Mouse (Mus musculus) CH12.LX (cell line): ENCODE measurements around the gene 6030445D17Rik. TPM values are rescaled to one million over a fixed set of nuclear protein-coding genes. Genes with fewer than 3 reads are reported as not detected.

ENCODE experiments used
- DNase-seq: peaks from one replicate; pipeline ENCODE4 v3.0.0-alpha.2; 2013; ENCODE audit errors: extremely low read depth
- H3K27ac ChIP-seq: 2 replicates; pipeline ENCODE4 v1.5.1; 2012; ENCODE audit warnings: low read depth, mild to moderate bottlenecking, control low read depth, moderate library complexity; ENCODE audit not compliant: insufficient read depth
- H3K27me3 ChIP-seq: replicated peaks from 2 replicates; pipeline ENCODE3; 2012; ENCODE audit warnings: inconsistent platforms
- H3K36me3 ChIP-seq, 2 experiments: replicated peaks in 1 of 2; 2 replicates each; pipeline versions ENCODE3 to v1.6.1; 2012; ENCODE audit warnings: inconsistent platforms in 1 of 2, low read length in 1 of 2, mild to moderate bottlenecking in 1 of 2, mixed read lengths in 1 of 2, moderate library complexity in 1 of 2; ENCODE audit not compliant: control insufficient read depth in 1 of 2, insufficient read depth in 1 of 2
- H3K4me1 ChIP-seq, 2 experiments: 2 replicates each; pipeline ENCODE4 v1.6.1; 2012; ENCODE audit warnings: inconsistent platforms in 1 of 2, moderate library complexity in 1 of 2; ENCODE audit not compliant: insufficient read depth in 2 of 2, control insufficient read depth in 1 of 2
- H3K4me2 ChIP-seq: 2 replicates; pipeline ENCODE4 v1.6.1; 2012; ENCODE audit warnings: low read depth, mild to moderate bottlenecking, control low read depth; ENCODE audit not compliant: poor library complexity, insufficient read depth, severe bottlenecking
- H3K4me3 ChIP-seq, 3 experiments: fragments of 150-350 bp in 1 of 3; sonication (generic) in 1 of 3; replicated peaks in 1 of 3; 2 replicates each; pipeline versions ENCODE3 to v1.5.1; 2011 to 2012; ENCODE audit warnings: low read depth in 2 of 3, low read length in 2 of 3, mild to moderate bottlenecking in 2 of 3, moderate library complexity in 2 of 3, control low read depth in 1 of 3, improper control_type of control experiment in 1 of 3, inconsistent platforms in 1 of 3, mixed read lengths in 1 of 3; ENCODE audit not compliant: poor library complexity in 1 of 3
- H3K79me2 ChIP-seq: replicated peaks from 2 replicates; pipeline ENCODE4 v1.6.1; 2012; ENCODE audit warnings: mild to moderate bottlenecking, moderate library complexity; ENCODE audit not compliant: control insufficient read depth, poor library complexity, insufficient read depth, severe bottlenecking; ENCODE audit errors: extremely low read depth
- H3K9ac ChIP-seq: 2 replicates; pipeline ENCODE4 v1.6.1; 2012; ENCODE audit warnings: low read depth, mild to moderate bottlenecking, control low read depth, moderate library complexity; ENCODE audit not compliant: insufficient read depth
- H3K9me3 ChIP-seq: replicated peaks from 2 replicates; pipeline ENCODE3; 2012; ENCODE audit warnings: low read length, inconsistent platforms, mixed read lengths
- BHLHE40 ChIP-seq: IDR thresholded peaks from 2 replicates; pipeline ENCODE4 v1.6.1; 2011; ENCODE audit warnings: mild to moderate bottlenecking, low read depth, low read length, improper control_type of control experiment
- CHD1 ChIP-seq: IDR thresholded peaks from 2 replicates; pipeline ENCODE4 v1.6.1; 2012; ENCODE audit warnings: low read depth, low read length, improper control_type of control experiment, inconsistent platforms
- CHD2 ChIP-seq: IDR thresholded peaks from 2 replicates; pipeline ENCODE4 v1.6.1; 2011; ENCODE audit warnings: low read length, improper control_type of control experiment
- CTCF ChIP-seq, 2 experiments: IDR thresholded peaks in 1 of 2; conservative IDR thresholded peaks in 1 of 2; 2 replicates each; pipeline ENCODE4 v1.5.1; 2011 to 2012; ENCODE audit warnings: low read depth in 2 of 2, low read length in 2 of 2, improper control_type of control experiment in 1 of 2, inconsistent platforms in 1 of 2, mild to moderate bottlenecking in 1 of 2, moderate library complexity in 1 of 2
- E2F4 ChIP-seq: IDR thresholded peaks from 2 replicates; pipeline ENCODE4 v1.6.1; 2011; ENCODE audit warnings: low read depth, low read length, improper control_type of control experiment; ENCODE audit not compliant: insufficient replicate concordance
- EP300 ChIP-seq: IDR thresholded peaks from 2 replicates; pipeline ENCODE4 v1.6.1; 2011; ENCODE audit warnings: low read length, improper control_type of control experiment
- JUN ChIP-seq: IDR thresholded peaks from 2 replicates; pipeline ENCODE4 v1.6.1; 2011; ENCODE audit warnings: low read depth, mild to moderate bottlenecking, low read length, improper control_type of control experiment, moderate library complexity; ENCODE audit not compliant: insufficient read depth
- JUND ChIP-seq: conservative IDR thresholded peaks from 2 replicates; pipeline ENCODE4 v1.6.1; 2011; ENCODE audit warnings: low read depth, low read length, improper control_type of control experiment
- KAT2A ChIP-seq: IDR thresholded peaks from 2 replicates; pipeline ENCODE4 v1.6.1; 2012; ENCODE audit warnings: low read length, improper control_type of control experiment, inconsistent platforms; ENCODE audit not compliant: insufficient replicate concordance
- MAFK ChIP-seq: IDR thresholded peaks from 2 replicates; pipeline ENCODE4 v1.6.1; 2011; ENCODE audit warnings: low read length, improper control_type of control experiment; ENCODE audit not compliant: insufficient replicate concordance
- MAX ChIP-seq: IDR thresholded peaks from 2 replicates; pipeline ENCODE4 v1.6.1; 2011; ENCODE audit warnings: low read length, improper control_type of control experiment
- MAZ ChIP-seq: IDR thresholded peaks from 2 replicates; pipeline ENCODE4 v1.6.1; 2012; ENCODE audit warnings: low read depth, mild to moderate bottlenecking, inconsistent platforms, low read length, improper control_type of control experiment, moderate library complexity
- PAX5 ChIP-seq: IDR thresholded peaks from 2 replicates; pipeline ENCODE4 v1.6.1; 2012; ENCODE audit warnings: low read length, inconsistent platforms, mixed read lengths
- RAD21 ChIP-seq: IDR thresholded peaks from 2 replicates; pipeline ENCODE4 v1.6.1; 2011; ENCODE audit warnings: low read depth, mild to moderate bottlenecking, low read length, improper control_type of control experiment, moderate library complexity
- RCOR1 ChIP-seq: conservative IDR thresholded peaks from 2 replicates; pipeline ENCODE4 v1.6.1; 2012; ENCODE audit warnings: low read depth, mild to moderate bottlenecking, inconsistent platforms, low read length, improper control_type of control experiment
- SIN3A ChIP-seq: IDR thresholded peaks from 2 replicates; pipeline ENCODE4 v1.6.1; 2012; ENCODE audit warnings: low read length, improper control_type of control experiment, inconsistent platforms
- UBTF ChIP-seq: IDR thresholded peaks from 2 replicates; pipeline ENCODE4 v1.6.1; 2012; ENCODE audit warnings: low read depth, mild to moderate bottlenecking, inconsistent platforms, low read length, improper control_type of control experiment, moderate library complexity
- USF1 ChIP-seq: IDR thresholded peaks from 2 replicates; pipeline ENCODE4 v1.6.1; 2014; ENCODE audit warnings: low read depth, mild to moderate bottlenecking, inconsistent platforms, low read length, improper control_type of control experiment
- USF2 ChIP-seq: conservative IDR thresholded peaks from 2 replicates; pipeline ENCODE4 v1.6.1; 2011; ENCODE audit warnings: low read depth, low read length, improper control_type of control experiment
- ZNF384 ChIP-seq: IDR thresholded peaks from 2 replicates; pipeline ENCODE4 v1.6.1; 2012; ENCODE audit warnings: low read depth, low read length, improper control_type of control experiment, inconsistent platforms
- dilution Hi-C: fragments of 300-500 bp; cut with MboI; formaldehyde crosslinking; loops from 2 replicates; pipeline ENCODE4 v1.14.3; 2020; ENCODE audit warnings: low sequenced_read_pairs; ENCODE audit not compliant: extremely low pct_unique_long_range_greater_than_20kb, extremely low pct_ligation_motif_present
- in situ Hi-C: fragments of 300-500 bp; cut with MboI; formaldehyde crosslinking; loops from 3 replicates; pipeline ENCODE4 v1.14.3; 2019; ENCODE audit warnings: low sequenced_read_pairs, low pct_ligation_motif_present, low pct_unique_long_range_greater_than_20kb, mixed read lengths
- polyA plus RNA-seq: library from polyadenylated mRNA; unstranded; fragments of >175 nt; gene quantifications from 2 replicates; pipeline ENCODE4 v1.2.1, GENCODE M21; 2012; ENCODE audit warnings: low read depth; ENCODE audit not compliant: insufficient read length
- total RNA-seq, 2 experiments: library from RNA; depleted of rRNA; stranded (reverse); fragments of 300-350 nt in 1 of 2; fragments of >200 nt in 1 of 2; gene quantifications; 2 replicates each; pipeline ENCODE4 v1.2.3; 2012 to 2014

Gene 6030445D17Rik
- total and polyA plus RNA-seq, 3 experiments: not detected

DNA sequence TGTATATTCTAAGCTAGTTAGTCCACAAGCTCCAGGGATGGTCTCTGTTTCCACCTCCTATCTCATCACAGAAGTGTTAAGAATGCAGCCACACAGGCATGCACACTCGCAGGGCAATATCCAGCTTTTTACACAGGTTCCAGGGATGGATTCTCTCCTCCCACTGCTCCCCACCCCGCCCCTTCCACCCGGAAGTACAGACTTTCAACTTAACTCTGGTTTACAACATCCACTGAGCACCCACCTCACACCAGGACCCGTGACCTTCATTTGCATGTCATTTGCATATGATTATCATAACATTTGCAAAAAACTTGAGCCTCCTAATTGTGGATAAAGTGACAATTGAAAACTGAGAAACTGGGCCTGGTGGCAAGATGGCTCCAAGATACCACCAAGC is 17.5 kb upstream of the 6030445D17Rik start:
- H3K79me2 ChIP-seq: no peaks in the 10 kb centered on the region
- H3K36me3 ChIP-seq: no peaks in the 10 kb centered on the region
- no peak overlapping the region for H3K4me3 ChIP-seq
- in situ Hi-C loops (no loop called here), dilution Hi-C loops (no loop called here)
- H3K4me1 ChIP-seq: no peaks in the 10 kb centered on the region
- H3K4me2 ChIP-seq: no peak overlapping the region; the same call in 1 of the 2 replicates
- DNase-seq: no peak
- H3K27me3 ChIP-seq: peaks cover 1% of the 10 kb centered on the region
- TF ChIP-seq CHD2 (no peak), BHLHE40 (0 out of 2 replicates have a peak, but pooled peaks have one; percentile 16), ZNF384 (no peak), MAFK (no peak)
- H3K9ac ChIP-seq: no peak overlapping the region
- H3K9me3 ChIP-seq: no peaks in the 10 kb centered on the region
- H3K27ac ChIP-seq: no peak overlapping the region

DNA sequence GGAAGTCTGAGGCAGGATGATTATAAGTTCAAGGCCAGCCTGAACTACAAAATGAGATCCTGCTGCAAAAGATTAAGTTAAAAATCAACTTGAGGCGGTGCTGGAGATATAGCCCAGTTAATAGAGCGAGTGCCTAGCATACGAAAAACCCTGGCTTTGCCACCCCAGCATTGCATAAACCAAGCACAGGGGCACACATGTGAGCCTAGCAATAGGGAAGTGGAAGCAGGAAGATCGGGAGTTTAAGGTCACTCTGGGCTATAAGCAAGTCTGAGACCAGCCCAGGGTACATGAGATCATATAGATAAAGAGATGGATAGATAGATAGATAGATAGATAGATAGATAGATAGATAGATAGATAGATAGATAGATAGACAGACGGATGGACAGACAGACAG is 12.3 kb upstream of the 6030445D17Rik start:
- no peaks in the 10 kb centered on the region for H3K36me3 ChIP-seq
- no peak overlapping the region for H3K4me2 ChIP-seq
- dilution Hi-C loops: no loop called here
- H3K4me1 ChIP-seq: peaks cover 0 to 2% of the 10 kb centered on the region in 2 experiments; a peak in 2 of 4 replicates
- no peak overlapping the region for H3K9ac ChIP-seq
- H3K27me3 ChIP-seq: no peaks in the 10 kb centered on the region
- H3K79me2 ChIP-seq: no peaks in the 10 kb centered on the region
- no peak overlapping the region for H3K27ac ChIP-seq
- DNase-seq: no peak
- no peak for TF ChIP-seq JUND
- TF ChIP-seq PAX5: no peak
- TF ChIP-seq EP300: no peak
- TF ChIP-seq USF1: no peak
- no peak for TF ChIP-seq KAT2A
- TF ChIP-seq SIN3A: no peak
- TF ChIP-seq UBTF: no peak
- TF ChIP-seq RAD21: no peak
- TF ChIP-seq CTCF (conservative IDR thresholded peaks at IDR 0.05 in 1 of 2, IDR thresholded peaks at IDR 0.05 in 1 of 2; ENCODE audit: low read depth in 2 of 2, low read length in 2 of 2): no peak
- no peak for TF ChIP-seq MAX
- no peak for TF ChIP-seq MAFK
- no peak for TF ChIP-seq CHD1
- no peak for TF ChIP-seq MAZ
- TF ChIP-seq BHLHE40: no peak
- TF ChIP-seq E2F4: no peak
- no peak for TF ChIP-seq CHD2
- TF ChIP-seq JUN: no peak
- TF ChIP-seq USF2: no peak
- no peak for TF ChIP-seq RCOR1
- TF ChIP-seq, all 38 proteins: peak for 0
- Histone ChIP-seq H3K4me3 (no peak overlapping the region), H3K9me3 (no peaks in the 10 kb centered on the region)
- in situ Hi-C loops: loop anchor here (10.0 kb wide), 1 partner anchor 55 kb away; no protein-coding TSS in a partner anchor
